In genomic region chr6:84573905-84574660, GRCm38 (mm10) we compare ENCODE assay signal across 8 mouse cellular contexts. TPM values are rescaled to one million over a fixed set of nuclear protein-coding genes. Genes with fewer than 3 reads are reported as not detected.
DNase-seq lines count a peak whose midpoint lies in the region; ATAC-seq and TF ChIP-seq lines count a peak whose summit lies in the region.

No protein-coding gene starts in this region.

- peak overlapping the region; percentile 14 for H3K9ac ChIP-seq in ES-Bruce4 (ENCODE audit: low read depth, poor library complexity, severe bottlenecking)
- H3K9ac ChIP-seq in forebrain, embryonic 16.5 days (replicated peaks; ENCODE audit: low read depth, low read length): no peak overlapping the region
- no peak overlapping the region for H3K9ac ChIP-seq in limb, embryonic 12.5 days (replicated peaks)

- no peaks in the 10 kb centered on the region for H3K9me3 ChIP-seq in ES-Bruce4 (replicated peaks; ENCODE audit: control insufficient read depth, insufficient read depth, low read length, poor library complexity, severe bottlenecking)
- H3K9me3 ChIP-seq in forebrain, embryonic 16.5 days (ENCODE audit: control insufficient read depth, low read length): no peaks in the 10 kb centered on the region
- no peaks in the 10 kb centered on the region for H3K9me3 ChIP-seq in limb, embryonic 12.5 days

- peak; percentile 77 for DNase-seq in cerebellum, postnatal 10 days
- DNase-seq in cerebellum, adult 11 months: no peak
- no peak for DNase-seq in ovary, postnatal 36 days (ENCODE audit: low spot score)

- peak overlapping the region; percentile 51 for H3K4me3 ChIP-seq in ES-Bruce4 (ENCODE audit: low read depth, low read length)
- no peak overlapping the region for H3K4me3 ChIP-seq in forebrain, embryonic 16.5 days (replicated peaks; ENCODE audit: low read length)
- H3K4me3 ChIP-seq in limb, embryonic 12.5 days (replicated peaks): no peak overlapping the region

- H3K27ac ChIP-seq in ES-Bruce4 (ENCODE audit: insufficient read depth, low read length): no peak overlapping the region
- H3K27ac ChIP-seq in forebrain, embryonic 16.5 days (ENCODE audit: low read length): no peak overlapping the region
- peak overlapping the region; percentile 35; the same call in 1 of the 2 replicates for H3K27ac ChIP-seq in limb, embryonic 12.5 days

- 0 out of 2 replicates have a peak, but pooled peaks have one; percentile 24 for TF ChIP-seq EP300 in ES-Bruce4 (IDR thresholded peaks at IDR 0.05; ENCODE audit: insufficient read depth, low read depth, low read length)

- no peaks in the 10 kb centered on the region for H3K27me3 ChIP-seq in ES-Bruce4 (ENCODE audit: control insufficient read depth, insufficient read depth, low read length, poor library complexity, severe bottlenecking)
- 0 out of 2 replicates have a peak, but pooled peaks cover 6% of the 10 kb centered on the region for H3K27me3 ChIP-seq in forebrain, embryonic 16.5 days (replicated peaks; ENCODE audit: control insufficient read depth, insufficient read depth, low read length)
- H3K27me3 ChIP-seq in limb, embryonic 12.5 days: 0 out of 2 replicates have a peak, but pooled peaks cover 2% of the 10 kb centered on the region

- H3K4me2 ChIP-seq in forebrain, embryonic 16.5 days (ENCODE audit: low read length): peak overlapping the region; percentile 3
- no peak overlapping the region for H3K4me2 ChIP-seq in limb, embryonic 12.5 days

- TF ChIP-seq POLR2A in ES-Bruce4 (IDR thresholded peaks at IDR 0.05; ENCODE audit: insufficient read depth, low read length): no peak

- TF ChIP-seq CTCF in ES-Bruce4 (IDR thresholded peaks at IDR 0.05; ENCODE audit: low read depth, low read length): peak; percentile 58

- no peaks in the 10 kb centered on the region for H3K4me1 ChIP-seq in ES-Bruce4 (ENCODE audit: control insufficient read depth, insufficient read depth, low read length)
- peaks cover 6% of the 10 kb centered on the region; the same call in 1 of the 2 replicates for H3K4me1 ChIP-seq in forebrain, embryonic 16.5 days (replicated peaks; ENCODE audit: control insufficient read depth, insufficient read depth, low read length)
- peaks cover 83% of the 10 kb centered on the region for H3K4me1 ChIP-seq in limb, embryonic 12.5 days (replicated peaks)

- no peak; the same call in 1 of the 2 replicates for ATAC-seq in forebrain, embryonic 16.5 days
- ATAC-seq in limb, embryonic 12.5 days (ENCODE audit: insufficient number of reproducible peaks, insufficient read depth, low FRiP score, low TSS enrichment, low read depth): no peak
- no peak for ATAC-seq in megakaryocyte, adult 5-6 weeks (ENCODE audit: poor library complexity, severe bottlenecking)
- ATAC-seq in activated CD4-positive, CD25-positive, alpha-beta regulatory T cell, adult 4 months: no peak

- 35% methylated on average over 25 of the region's 25 CpGs for WGBS in forebrain, embryonic 16.5 days
- WGBS in limb, embryonic 12.5 days: 32% methylated on average over 25 of the region's 25 CpGs

- no peaks in the 10 kb centered on the region for H3K36me3 ChIP-seq in ES-Bruce4 (ENCODE audit: control insufficient read depth, insufficient read depth, low read length, poor library complexity, severe bottlenecking)
- H3K36me3 ChIP-seq in forebrain, embryonic 16.5 days (ENCODE audit: control insufficient read depth, insufficient read depth): no peaks in the 10 kb centered on the region
- H3K36me3 ChIP-seq in limb, embryonic 12.5 days: peaks cover 72% of the 10 kb centered on the region

RNA-seq across cellular contexts. Expression of gene Cyp26b1, which starts 19.6 kb away (rescaled TPM):
- 0.46 TPM in 2 replicates for polyA plus RNA-seq in ES-Bruce4 (2011; ENCODE audit: insufficient read depth, insufficient read length, low read depth, missing spikeins)
- 3.6 and 6.2 TPM in 2 replicates for polyA plus RNA-seq in forebrain, embryonic 16.5 days (2015; fragmentation: Nextera tagmentation; extraction: Ambion mirVana)
- polyA plus RNA-seq in limb, embryonic 12.5 days (2016; fragmentation: Nextera tagmentation; extraction: Ambion mirVana): 44.8 and 45.4 TPM in 2 replicates
- not detected in 2 replicates for total RNA-seq in megakaryocyte, adult 5-6 weeks (2015)
- not detected in 2 replicates for total RNA-seq in megakaryocyte, adult 5-6 weeks (2017)
- under 1 TPM in 1 of 2 experiments, not detected in 1; 0.52 TPM for polyA plus RNA-seq in activated CD4-positive, CD25-positive, alpha-beta regulatory T cell, adult 4 months (2017; shearing (Covaris generic))

Comparison
In these comparisons a context has a peak if more than half of its experiments do, and no peak if none do; other contexts are left out.
1. DNase-seq: peak in cerebellum, postnatal 10 days (2 of 2); none in cerebellum, adult 11 months (single experiment) and ovary, postnatal 36 days (single experiment).